Mouse (Mus musculus): Measurements from ENCODE around the gene Gsdma3. TPM values are rescaled to one million over a fixed set of nuclear protein-coding genes. Genes with fewer than 3 reads are reported as not detected.
A peak's percentile ranks its signal among the peaks of the same experiment; 100 is the strongest.

The Gsdma3 gene
- total and polyA plus RNA-seq, 3 experiments = not detected

DNA sequence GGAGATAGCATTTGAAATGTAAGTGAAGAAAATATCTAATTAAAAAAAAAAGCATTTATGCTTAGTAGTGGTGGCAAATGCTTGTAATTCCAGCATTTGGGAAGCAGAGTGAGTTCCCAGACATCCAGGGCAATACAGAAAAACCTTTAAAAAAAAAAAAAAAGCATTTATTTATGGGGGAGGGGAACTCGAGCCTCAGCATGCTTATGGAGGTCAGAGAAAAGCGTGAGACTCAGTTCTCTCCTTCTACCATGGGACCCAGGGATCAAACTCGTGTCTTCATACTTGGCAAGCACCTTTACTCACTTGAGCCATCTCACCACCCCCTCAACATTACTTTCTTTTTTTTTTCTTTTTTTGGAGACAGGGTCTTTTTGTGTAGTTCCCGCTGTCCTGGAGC is 55.0 kb downstream of the Gsdma3 start:
- Histone ChIP-seq H3K36me3 (ENCODE audit: control insufficient read depth in 1 of 2, insufficient read depth in 2 of 2, low read length in 2 of 2) (peaks cover 4 to 25% of the 10 kb centered on the region in 2 experiments), H3K79me2 (ENCODE audit: control insufficient read depth, insufficient read depth, low read length, poor library complexity) (peaks cover 32% of the 10 kb centered on the region), H3K27me3 (ENCODE audit: control insufficient read depth in 1 of 2, insufficient read depth in 2 of 2, low read length in 2 of 2) (no peaks in the 10 kb centered on the region), H3K4me1 (ENCODE audit: control insufficient read depth in 1 of 2, insufficient read depth in 2 of 2, low read length in 2 of 2) (peaks cover 3 to 19% of the 10 kb centered on the region in 2 experiments), H3K9ac (ENCODE audit: control insufficient read depth, low read depth, low read length, poor library complexity, severe bottlenecking) (no peak overlapping the region), H3K27ac (ENCODE audit: control insufficient read depth, low read depth, low read length) (no peak overlapping the region), H3K9me3 (replicated peaks; ENCODE audit: insufficient read depth, low read length) (no peaks in the 10 kb centered on the region), H3K4me3 (ENCODE audit: control insufficient read depth in 1 of 2, insufficient read depth in 1 of 2, low read depth in 2 of 2, low read length in 2 of 2) (peak overlapping the region in 1 of 2 experiments; percentile 59; a peak in 1 of 4 replicates)
- DNase-seq (ENCODE audit: low read depth, low spot score) = no peak
- TF ChIP-seq RAD21 (IDR thresholded peaks at IDR 0.05; ENCODE audit: low read depth, low read length) (no peak), JUND (IDR thresholded peaks at IDR 0.05; ENCODE audit: low read depth, low read length) (no peak), ZNF384 (IDR thresholded peaks at IDR 0.05; ENCODE audit: low read depth, low read length) (peak; percentile 60), MEF2A (IDR thresholded peaks at IDR 0.05; ENCODE audit: extremely low read depth, insufficient replicate concordance, low read depth, low read length, poor library complexity, severe bottlenecking) (no peak)

GRCm38 (mm10) chr11:98681786-98682745 is 55.9 kb downstream of the Gsdma3 start, which contains the start of gene Psmd3:
TSS of gene Psmd3 (plus strand) at chr11:98682554.
- H3K27ac ChIP-seq (ENCODE audit: control insufficient read depth, low read depth, low read length) = peak within 1 kb of the TSS; percentile 45
- H3K79me2 ChIP-seq (ENCODE audit: control insufficient read depth, insufficient read depth, low read length, poor library complexity) = peaks cover 32% of the 10 kb centered on the region
- peaks cover 10 to 21% of the 10 kb centered on the region in 2 experiments for H3K36me3 ChIP-seq (ENCODE audit: control insufficient read depth in 1 of 2, insufficient read depth in 2 of 2, low read length in 2 of 2)
- H3K27me3 ChIP-seq (ENCODE audit: control insufficient read depth in 1 of 2, insufficient read depth in 2 of 2, low read length in 2 of 2) = no peaks in the 10 kb centered on the region
- peaks cover 2 to 12% of the 10 kb centered on the region in 2 experiments for H3K4me1 ChIP-seq (ENCODE audit: control insufficient read depth in 1 of 2, insufficient read depth in 2 of 2, low read length in 2 of 2)
- H3K9me3 ChIP-seq (replicated peaks; ENCODE audit: insufficient read depth, low read length) = no peaks in the 10 kb centered on the region
- peak within 1 kb of the TSS; percentile 89 for H3K9ac ChIP-seq (ENCODE audit: control insufficient read depth, low read depth, low read length, poor library complexity, severe bottlenecking)
- H3K4me3 ChIP-seq (ENCODE audit: control insufficient read depth in 1 of 2, insufficient read depth in 1 of 2, low read depth in 2 of 2, low read length in 2 of 2) = peak within 1 kb of the TSS; percentile 92 to 94
- peak; percentile 99 for DNase-seq (ENCODE audit: low read depth, low spot score)
- TF ChIP-seq NELFE (IDR thresholded peaks at IDR 0.05; ENCODE audit: low read depth, low read length) (peak; percentile 96), ETS1 (IDR thresholded peaks at IDR 0.05; ENCODE audit: low read depth, low read length) (peak; percentile 83), POLR2A (IDR thresholded peaks at IDR 0.05; ENCODE audit: control insufficient read depth in 1 of 2, insufficient read depth in 1 of 2, low read depth in 1 of 2, low read length in 2 of 2, poor library complexity in 1 of 2) (peak; percentile 81 to 90), JUND (IDR thresholded peaks at IDR 0.05; ENCODE audit: low read depth, low read length) (no peak), USF1 (IDR thresholded peaks at IDR 0.05; ENCODE audit: low read depth, low read length) (peak; percentile 25; the same call in 1 of the 2 replicates), TCF12 (IDR thresholded peaks at IDR 0.05; ENCODE audit: low read depth, low read length) (peak; percentile 88), MAZ (IDR thresholded peaks at IDR 0.05; ENCODE audit: low read depth, low read length) (peak; percentile 73; the same call in 1 of the 2 replicates), KAT2A (conservative IDR thresholded peaks at IDR 0.05; ENCODE audit: low read depth, low read length) (peak; percentile 95), TAL1 (IDR thresholded peaks at IDR 0.05; ENCODE audit: low read length) (no peak), USF2 (IDR thresholded peaks at IDR 0.05; ENCODE audit: borderline replicate concordance in 1 of 2, insufficient read depth in 1 of 2, low read depth in 1 of 2, low read length in 2 of 2) (no peak), RCOR1 (IDR thresholded peaks at IDR 0.05; ENCODE audit: low read depth, low read length) (peak; percentile 63; the same call in 1 of the 2 replicates), POLR2AphosphoS2 (IDR thresholded peaks at IDR 0.05; ENCODE audit: low read length) (peak; percentile 85; the same call in 1 of the 2 replicates), TBP (IDR thresholded peaks at IDR 0.05; ENCODE audit: low read depth, low read length) (peak; percentile 94), ZNF384 (IDR thresholded peaks at IDR 0.05; ENCODE audit: low read depth, low read length) (0 out of 2 replicates have a peak, but pooled peaks have one; percentile 33), GABPA (IDR thresholded peaks at IDR 0.05; ENCODE audit: low read depth, low read length) (no peak), MYB (IDR thresholded peaks at IDR 0.05; ENCODE audit: low read depth, low read length) (no peak), EP300 (IDR thresholded peaks at IDR 0.05; ENCODE audit: low read depth in 1 of 2, low read length in 2 of 2) (peak; percentile 10 to 58; a peak in 1 of 4 replicates), HCFC1 (IDR thresholded peaks at IDR 0.05; ENCODE audit: low read depth, low read length) (peak; percentile 99), E2F4 (IDR thresholded peaks at IDR 0.05; ENCODE audit: borderline replicate concordance, low read depth, low read length) (no peak; the same call in 1 of the 2 replicates), CTCF (IDR thresholded peaks at IDR 0.05 in 2 of 3, conservative IDR thresholded peaks at IDR 0.05 in 1 of 3; ENCODE audit: control insufficient read depth in 1 of 3, insufficient read depth in 1 of 3, low read depth in 2 of 3, low read length in 3 of 3, poor library complexity in 1 of 3, severe bottlenecking in 1 of 3) (peak; percentile 8 to 57 (median 17); a peak in 2 of 6 replicates), RAD21 (IDR thresholded peaks at IDR 0.05; ENCODE audit: low read depth, low read length) (peak; percentile 23), MAX (IDR thresholded peaks at IDR 0.05; ENCODE audit: low read length) (peak; percentile 55; the same call in 1 of the 2 replicates), CHD1 (IDR thresholded peaks at IDR 0.05; ENCODE audit: low read depth, low read length) (no peak; the same call in 1 of the 2 replicates), SIN3A (IDR thresholded peaks at IDR 0.05; ENCODE audit: low read length) (peak; percentile 100), BHLHE40 (IDR thresholded peaks at IDR 0.05; ENCODE audit: borderline replicate concordance, low read depth, low read length) (peak; percentile 67; the same call in 1 of the 2 replicates), ZC3H11A (IDR thresholded peaks at IDR 0.05; ENCODE audit: low read depth, low read length) (no peak), POLR2AphosphoS5 (IDR thresholded peaks at IDR 0.05; ENCODE audit: borderline replicate concordance, low read depth, low read length) (no peak)

Measured in MEL (cell line).